Mouse (Mus musculus) c-Kit-positive CD71-negative TER-119-negative erythroid progenitor cells, embryonic 14.5 days (primary cell): Measurements from ENCODE around the gene Coch.
"Not testable (repeated sequence)": the region's sequence is repeated elsewhere in the genome, so short reads cannot be mapped to it uniquely, and the experiment has no call there.

Experiments used
- DNase-seq: peaks from one replicate; pipeline ENCODE4 v3.0.0-alpha.2; 2013; ENCODE audit warnings: low read depth

Gene Coch

DNA sequence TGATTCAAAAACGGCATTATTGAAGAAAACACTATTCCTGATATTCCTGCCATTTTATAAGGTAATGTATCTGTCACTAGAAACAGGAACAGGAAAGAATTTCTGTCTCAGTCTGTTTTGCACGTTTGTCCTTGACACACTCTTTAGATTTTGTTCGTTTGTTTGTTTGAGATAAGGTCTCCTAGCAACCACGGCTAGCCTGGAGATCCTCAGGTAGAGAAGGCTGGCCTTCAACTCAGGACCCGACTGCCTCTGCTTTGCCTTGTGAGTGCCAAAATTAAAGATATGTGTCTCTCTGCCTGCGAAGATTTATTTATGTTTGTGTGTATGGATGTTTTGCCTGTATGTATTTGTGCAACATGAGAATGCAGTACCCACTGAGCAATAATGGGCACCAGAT lies 48.7 kb downstream of the Coch start:
- DNase-seq: peak; percentile 38

DNA sequence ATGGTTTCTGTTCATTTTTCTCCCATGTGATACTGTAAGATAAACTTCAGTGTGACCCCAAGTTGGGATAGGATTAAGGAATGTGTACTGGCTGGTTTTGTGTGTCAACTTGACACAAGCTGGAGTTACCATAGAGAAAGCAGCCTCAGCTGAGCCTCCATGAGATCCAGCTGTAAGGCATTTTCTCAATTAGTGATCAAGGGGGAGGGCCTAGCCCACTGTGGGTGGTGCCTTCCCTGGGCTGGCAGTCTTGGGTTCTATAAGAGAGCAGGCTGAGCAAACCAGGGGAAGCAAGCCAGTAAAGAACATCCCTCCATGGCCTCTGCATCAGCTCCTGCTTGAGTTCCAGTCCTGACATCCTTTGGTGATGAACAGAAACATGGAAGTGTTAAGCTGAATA lies 56.3 kb downstream of the Coch start:
- DNase-seq: not testable (repeated sequence)
